Mouse (Mus musculus): ENCODE measurements around the gene Timm8a2. TPM values are rescaled to one million over a fixed set of nuclear protein-coding genes. Genes with fewer than 3 reads are reported as not detected.

The Timm8a2 gene
- polyA plus RNA-seq, 1 experiment from 2014 or later, result not detected

Other genes with a start within 250 kb of the Timm8a2 start
- gene Dock9, start 236.8 kb upstream of the Timm8a2 start, polyA plus RNA-seq (2016; fragmentation: Nextera tagmentation; extraction: Ambion mirVana), result 3.3 and 3.4 TPM in 2 replicates
- 69.4 and 70.9 TPM in 2 replicates for gene Ubac2, start 156.1 kb upstream of the Timm8a2 start, polyA plus RNA-seq (2016; fragmentation: Nextera tagmentation; extraction: Ambion mirVana)
- gene Gpr18, start 118.9 kb upstream of the Timm8a2 start, polyA plus RNA-seq (2016; fragmentation: Nextera tagmentation; extraction: Ambion mirVana), result 0.20 and 0.21 TPM in 2 replicates
- 2.0 and 2.4 TPM in 2 replicates for gene Gpr183, start 69.5 kb upstream of the Timm8a2 start, polyA plus RNA-seq (2016; fragmentation: Nextera tagmentation; extraction: Ambion mirVana)
- 113 and 126 TPM in 2 replicates for gene Tm9sf2, start 72.4 kb downstream of the Timm8a2 start, polyA plus RNA-seq (2016; fragmentation: Nextera tagmentation; extraction: Ambion mirVana)
- gene Clybl, start 147.0 kb downstream of the Timm8a2 start, polyA plus RNA-seq (2016; fragmentation: Nextera tagmentation; extraction: Ambion mirVana), result 28.6 and 31.3 TPM in 2 replicates